Mouse (Mus musculus) thymus, adult 2 months (tissue): ENCODE measurements at regions not wholly inside any gene's neighbourhood (a gene's known extent, or its start where the extent isn't known, plus 50 kb on each side); places are given as distances from the start of the nearest gene placed in this dataset.

Source experiments
- CTCF ChIP-seq: fragments of 200-500 bp; IDR thresholded peaks from 2 replicates; pipeline ENCODE4 v1.5.1; 2012; ENCODE audit warnings: mild to moderate bottlenecking, control low read depth, low read length, moderate library complexity, borderline replicate concordance; ENCODE audit not compliant: control insufficient read depth, poor library complexity, insufficient read depth; ENCODE audit errors: extremely low read depth
- POLR2A ChIP-seq: fragments of 200-500 bp; IDR thresholded peaks from 2 replicates; pipeline ENCODE4 v1.6.1; 2012; ENCODE audit warnings: mild to moderate bottlenecking, low read length, control low read depth, moderate library complexity; ENCODE audit not compliant: control insufficient read depth, poor library complexity, insufficient read depth; ENCODE audit errors: extremely low read depth

GRCm38 (mm10) chr3:147966379-147966778, 1024.0 kb downstream of the Adgrl2 start:
- TF ChIP-seq CTCF (no peak), POLR2A (no peak)
